Mouse (Mus musculus): ENCODE measurements around the gene Mb.

GRCm38 (mm10) chr15:77035643-77036042 is 14.8 kb downstream of the Mb start:
- TF ChIP-seq CTCF (IDR thresholded peaks at IDR 0.05; ENCODE audit: borderline replicate concordance, insufficient read depth, low read depth, low read length) (no peak), POLR2A (IDR thresholded peaks at IDR 0.05; ENCODE audit: borderline replicate concordance, insufficient read depth, low read length) (no peak)
